Mouse (Mus musculus): ENCODE results near the gene Cetn3.

The Cetn3 gene

GRCm38 (mm10) chr13:81822750-81823149 lies 39.9 kb downstream of the Cetn3 start:
- no peak for DNase-seq (ENCODE audit: inconsistent ontology term)

- DNase-seq (ENCODE audit: inconsistent ontology term), result no peak
These were observed 41.9 kb downstream of the Cetn3 start for GRCm38 (mm10) chr13:81824576-81825330.

GRCm38 (mm10) chr13:81828486-81828885 lies 45.6 kb downstream of the Cetn3 start:
- no peak for DNase-seq (ENCODE audit: inconsistent ontology term)

GRCm38 (mm10) chr13:81831838-81832237 lies 49.0 kb downstream of the Cetn3 start:
- DNase-seq (ENCODE audit: inconsistent ontology term), result no peak

GRCm38 (mm10) chr13:81836386-81837177 lies 53.7 kb downstream of the Cetn3 start:
- no peak for DNase-seq (ENCODE audit: inconsistent ontology term)

GRCm38 (mm10) chr13:81838016-81838415 lies 55.1 kb downstream of the Cetn3 start:
- no peak for DNase-seq (ENCODE audit: inconsistent ontology term)

GRCm38 (mm10) chr13:81838948-81839347 lies 56.1 kb downstream of the Cetn3 start:
- DNase-seq (ENCODE audit: inconsistent ontology term), result no peak

GRCm38 (mm10) chr13:81840246-81840645 lies 57.4 kb downstream of the Cetn3 start:
- peak; percentile 49 for DNase-seq (ENCODE audit: inconsistent ontology term)

- DNase-seq (ENCODE audit: inconsistent ontology term), result no peak
These were observed 57.8 kb downstream of the Cetn3 start for GRCm38 (mm10) chr13:81840646-81841045.

- no peak for DNase-seq (ENCODE audit: inconsistent ontology term)
These were observed 59.4 kb downstream of the Cetn3 start for GRCm38 (mm10) chr13:81842278-81842677.
